Mouse (Mus musculus): ENCODE results near the gene Ccdc87. TPM values are rescaled to one million over a fixed set of nuclear protein-coding genes. Genes with fewer than 3 reads are reported as not detected.

Ccdc87 gene
- 0.17 TPM in 1 of 2 replicates, not detected in the other for polyA plus RNA-seq (2014; fragmentation: Nextera tagmentation; extraction: Ambion mirVana)

GRCm38 (mm10) chr19:4839149-4839548, at the start of gene Ccdc87, which contains the start of gene Ccs:
TSS of gene Ccdc87 (plus strand) at chr19:4839366.
TSS of gene Ccs (minus strand) at chr19:4839332.
- peaks cover 7% of the 10 kb centered on the region for H3K4me1 ChIP-seq (replicated peaks; ENCODE audit: control insufficient read depth, insufficient read depth, low read length)
- H3K4me3 ChIP-seq (ENCODE audit: low read depth, low read length): peak within 1 kb of the TSS; percentile 66
- peaks cover 19% of the 10 kb centered on the region; the same call in 1 of the 2 replicates for H3K27me3 ChIP-seq (replicated peaks; ENCODE audit: control insufficient read depth, insufficient read depth, low read length)
- DNase-seq (ENCODE audit: low spot score): peak; percentile 95
- H3K4me2 ChIP-seq (ENCODE audit: low read length): peak within 1 kb of the TSS; percentile 88
- H3K9me3 ChIP-seq (ENCODE audit: control insufficient read depth, low read length): no peaks in the 10 kb centered on the region
- WGBS: under 1% methylated on average over 25 of the region's 25 CpGs
- ATAC-seq (replicated peaks; ENCODE audit: low FRiP score, low TSS enrichment, low read depth): peak; percentile 99
- H3K27ac ChIP-seq (ENCODE audit: low read depth): no peak within 1 kb of the TSS; the same call in 1 of the 2 replicates
- peak within 1 kb of the TSS; percentile 71 for H3K9ac ChIP-seq (ENCODE audit: low read length)
- H3K36me3 ChIP-seq (ENCODE audit: control insufficient read depth, insufficient read depth, low read length): no peaks in the 10 kb centered on the region

- H3K36me3 ChIP-seq (ENCODE audit: control insufficient read depth, insufficient read depth, low read length): peaks cover 46% of the 10 kb centered on the region
- H3K27me3 ChIP-seq (replicated peaks; ENCODE audit: control insufficient read depth, insufficient read depth, low read length): no peaks in the 10 kb centered on the region
- H3K4me2 ChIP-seq (ENCODE audit: low read length): peak overlapping the region; percentile 93
- WGBS: under 1% methylated on average over 16 of the region's 16 CpGs
- ATAC-seq (replicated peaks; ENCODE audit: low FRiP score, low TSS enrichment, low read depth) (peak; percentile 61), DNase-seq (ENCODE audit: low spot score) (no peak)
- peak overlapping the region; percentile 95 for H3K4me3 ChIP-seq (ENCODE audit: low read depth, low read length)
- no peaks in the 10 kb centered on the region for H3K9me3 ChIP-seq (ENCODE audit: control insufficient read depth, low read length)
- peak overlapping the region; percentile 86 for H3K9ac ChIP-seq (ENCODE audit: low read length)
- H3K27ac ChIP-seq (ENCODE audit: low read depth): peak overlapping the region; percentile 86
- peaks cover 18% of the 10 kb centered on the region for H3K4me1 ChIP-seq (replicated peaks; ENCODE audit: control insufficient read depth, insufficient read depth, low read length)
Observed at GRCm38 (mm10) chr19:4793281-4793830, 45.8 kb upstream of the Ccdc87 start.

- peak; percentile 97 for DNase-seq (ENCODE audit: low spot score)
- H3K36me3 ChIP-seq (ENCODE audit: control insufficient read depth, insufficient read depth, low read length): peaks cover 47% of the 10 kb centered on the region
- no peaks in the 10 kb centered on the region for H3K27me3 ChIP-seq (replicated peaks; ENCODE audit: control insufficient read depth, insufficient read depth, low read length)
- H3K4me3 ChIP-seq (ENCODE audit: low read depth, low read length): peak within 1 kb of the TSS; percentile 95
- peak; percentile 97 for ATAC-seq (replicated peaks; ENCODE audit: low FRiP score, low TSS enrichment, low read depth)
- peak within 1 kb of the TSS; percentile 86 for H3K27ac ChIP-seq (ENCODE audit: low read depth)
- H3K9ac ChIP-seq (ENCODE audit: low read length): peak within 1 kb of the TSS; percentile 86
- WGBS: under 1% methylated on average over 31 of the region's 31 CpGs
- H3K4me2 ChIP-seq (ENCODE audit: low read length): peak within 1 kb of the TSS; percentile 93
- H3K9me3 ChIP-seq (ENCODE audit: control insufficient read depth, low read length): no peaks in the 10 kb centered on the region
- H3K4me1 ChIP-seq (replicated peaks; ENCODE audit: control insufficient read depth, insufficient read depth, low read length): peaks cover 18% of the 10 kb centered on the region
Observed at GRCm38 (mm10) chr19:4793831-4794422, 45.2 kb upstream of the Ccdc87 start, which contains the start of gene Rbm4. TSS of gene Rbm4 (minus strand) at chr19:4793901.

GRCm38 (mm10) chr19:4795929-4796328, 43.2 kb upstream of the Ccdc87 start:
- Histone ChIP-seq H3K9me3 (ENCODE audit: control insufficient read depth, low read length) (no peaks in the 10 kb centered on the region), H3K27me3 (replicated peaks; ENCODE audit: control insufficient read depth, insufficient read depth, low read length) (no peaks in the 10 kb centered on the region), H3K4me2 (ENCODE audit: low read length) (no peak overlapping the region), H3K4me1 (replicated peaks; ENCODE audit: control insufficient read depth, insufficient read depth, low read length) (peaks cover 15% of the 10 kb centered on the region), H3K36me3 (ENCODE audit: control insufficient read depth, insufficient read depth, low read length) (peaks cover 52% of the 10 kb centered on the region), H3K27ac (ENCODE audit: low read depth) (no peak overlapping the region), H3K9ac (ENCODE audit: low read length) (no peak overlapping the region), H3K4me3 (ENCODE audit: low read depth, low read length) (no peak overlapping the region)
- DNase-seq (ENCODE audit: low spot score) (no peak), ATAC-seq (replicated peaks; ENCODE audit: low FRiP score, low TSS enrichment, low read depth) (no peak)
- 71% methylated on average over 1 of the region's 1 CpGs for WGBS

GRCm38 (mm10) chr19:4797846-4798245, 41.3 kb upstream of the Ccdc87 start:
- Histone ChIP-seq H3K27me3 (replicated peaks; ENCODE audit: control insufficient read depth, insufficient read depth, low read length) (no peaks in the 10 kb centered on the region), H3K27ac (ENCODE audit: low read depth) (no peak overlapping the region), H3K4me2 (ENCODE audit: low read length) (no peak overlapping the region), H3K4me1 (replicated peaks; ENCODE audit: control insufficient read depth, insufficient read depth, low read length) (0 out of 2 replicates have a peak, but pooled peaks cover 5% of the 10 kb centered on the region), H3K36me3 (ENCODE audit: control insufficient read depth, insufficient read depth, low read length) (peaks cover 58% of the 10 kb centered on the region), H3K9me3 (ENCODE audit: control insufficient read depth, low read length) (no peaks in the 10 kb centered on the region), H3K9ac (ENCODE audit: low read length) (no peak overlapping the region), H3K4me3 (ENCODE audit: low read depth, low read length) (no peak overlapping the region)
- no peak for DNase-seq (ENCODE audit: low spot score)
- no peak for ATAC-seq (replicated peaks; ENCODE audit: low FRiP score, low TSS enrichment, low read depth)
- WGBS: 97% methylated on average over 2 of the region's 2 CpGs

- DNase-seq (ENCODE audit: low spot score) (no peak), ATAC-seq (replicated peaks; ENCODE audit: low FRiP score, low TSS enrichment, low read depth) (no peak)
- no peaks in the 10 kb centered on the region for H3K27me3 ChIP-seq (replicated peaks; ENCODE audit: control insufficient read depth, insufficient read depth, low read length)
- H3K36me3 ChIP-seq (ENCODE audit: control insufficient read depth, insufficient read depth, low read length): peaks cover 68% of the 10 kb centered on the region
- no peak overlapping the region for H3K4me3 ChIP-seq (ENCODE audit: low read depth, low read length)
- no peak overlapping the region for H3K9ac ChIP-seq (ENCODE audit: low read length)
- no peak overlapping the region for H3K27ac ChIP-seq (ENCODE audit: low read depth)
- no peaks in the 10 kb centered on the region for H3K9me3 ChIP-seq (ENCODE audit: control insufficient read depth, low read length)
- WGBS: 91% methylated on average over 5 of the region's 5 CpGs
- 0 out of 2 replicates have a peak, but pooled peaks cover 5% of the 10 kb centered on the region for H3K4me1 ChIP-seq (replicated peaks; ENCODE audit: control insufficient read depth, insufficient read depth, low read length)
- H3K4me2 ChIP-seq (ENCODE audit: low read length): no peak overlapping the region
Observed at GRCm38 (mm10) chr19:4799083-4799482, 40.1 kb upstream of the Ccdc87 start.

GRCm38 (mm10) chr19:4802691-4803091, 36.5 kb upstream of the Ccdc87 start:
- Histone ChIP-seq H3K4me3 (ENCODE audit: low read depth, low read length) (no peak overlapping the region), H3K27ac (ENCODE audit: low read depth) (no peak overlapping the region), H3K9ac (ENCODE audit: low read length) (no peak overlapping the region), H3K27me3 (replicated peaks; ENCODE audit: control insufficient read depth, insufficient read depth, low read length) (no peaks in the 10 kb centered on the region), H3K36me3 (ENCODE audit: control insufficient read depth, insufficient read depth, low read length) (peaks cover 60% of the 10 kb centered on the region), H3K9me3 (ENCODE audit: control insufficient read depth, low read length) (no peaks in the 10 kb centered on the region), H3K4me1 (replicated peaks; ENCODE audit: control insufficient read depth, insufficient read depth, low read length) (no peaks in the 10 kb centered on the region), H3K4me2 (ENCODE audit: low read length) (no peak overlapping the region)
- no peak for ATAC-seq (replicated peaks; ENCODE audit: low FRiP score, low TSS enrichment, low read depth)
- WGBS: 96% methylated on average over 7 of the region's 7 CpGs
- DNase-seq (ENCODE audit: low spot score): no peak

- peaks cover under 1% of the 10 kb centered on the region; the same call in 1 of the 2 replicates for H3K4me1 ChIP-seq (replicated peaks; ENCODE audit: control insufficient read depth, insufficient read depth, low read length)
- H3K27me3 ChIP-seq (replicated peaks; ENCODE audit: control insufficient read depth, insufficient read depth, low read length): no peaks in the 10 kb centered on the region
- H3K4me3 ChIP-seq (ENCODE audit: low read depth, low read length): no peak overlapping the region
- no peak overlapping the region for H3K9ac ChIP-seq (ENCODE audit: low read length)
- DNase-seq (ENCODE audit: low spot score) (no peak), ATAC-seq (replicated peaks; ENCODE audit: low FRiP score, low TSS enrichment, low read depth) (no peak)
- WGBS: 83% methylated on average over 8 of the region's 10 CpGs
- no peak overlapping the region for H3K4me2 ChIP-seq (ENCODE audit: low read length)
- peaks cover 55% of the 10 kb centered on the region for H3K36me3 ChIP-seq (ENCODE audit: control insufficient read depth, insufficient read depth, low read length)
- H3K27ac ChIP-seq (ENCODE audit: low read depth): no peak overlapping the region
- no peaks in the 10 kb centered on the region for H3K9me3 ChIP-seq (ENCODE audit: control insufficient read depth, low read length)
Observed at GRCm38 (mm10) chr19:4803283-4803682, 35.9 kb upstream of the Ccdc87 start.
